Mouse (Mus musculus) yolk sac, embryonic 10.5 days (tissue): ENCODE data around the gene Ice1.

Experiments
- DNase-seq: peaks from one replicate; pipeline ENCODE4 v3.0.0-alpha.2; 2017; ENCODE audit warnings: low spot score

Ice1 gene

GRCm38 (mm10) chr13:70639639-70640038, 2.2 kb upstream of the Ice1 start:
- no peak for DNase-seq

GRCm38 (mm10) chr13:70637662-70638291, 343 bp upstream of the Ice1 start:
- DNase-seq, result peak; percentile 96

- DNase-seq, result no peak
Measured at GRCm38 (mm10) chr13:70636706-70637105, 728 bp downstream of the Ice1 start.

- no peak for DNase-seq
Measured at GRCm38 (mm10) chr13:70635591-70635990, 1.8 kb downstream of the Ice1 start.

DNA sequence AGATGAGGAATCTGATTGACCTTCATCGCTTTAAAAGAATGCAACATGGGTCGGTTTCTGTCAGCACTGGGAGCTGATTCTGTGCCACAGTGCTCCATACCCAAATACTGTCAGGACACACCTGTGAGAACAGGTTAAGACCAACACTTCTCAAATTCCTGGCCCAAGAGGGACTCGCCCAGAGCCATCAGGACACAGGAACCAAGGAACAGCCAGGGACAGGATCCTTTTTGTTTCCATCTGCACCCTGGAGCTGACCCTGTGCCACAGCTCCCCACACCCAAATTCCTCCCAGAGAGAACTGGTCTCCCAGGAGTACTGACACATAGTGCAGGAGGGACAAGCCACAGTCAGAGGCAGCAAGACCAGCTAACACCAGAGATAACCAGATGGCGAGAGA, 11.0 kb downstream of the Ice1 start:
- DNase-seq, result no peak

DNA sequence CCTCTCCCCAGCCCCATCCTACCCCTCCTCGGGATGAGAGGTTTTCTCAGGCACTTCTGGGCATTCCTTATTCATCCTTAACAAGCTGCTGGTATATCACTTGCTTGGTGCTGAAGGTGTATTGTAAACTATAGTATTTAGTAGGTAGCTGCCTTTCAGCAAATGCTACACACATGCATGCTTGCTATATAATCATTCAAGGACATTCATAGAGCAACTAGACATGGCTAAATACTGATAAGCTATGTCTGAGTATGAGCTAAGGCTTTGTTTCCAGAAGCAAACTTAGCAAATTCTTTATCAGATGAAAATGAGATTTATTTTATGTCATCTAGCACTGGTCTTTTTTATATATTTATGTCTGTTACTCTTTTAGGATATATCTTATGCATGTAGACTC, 11.8 kb downstream of the Ice1 start:
- no peak for DNase-seq

DNA sequence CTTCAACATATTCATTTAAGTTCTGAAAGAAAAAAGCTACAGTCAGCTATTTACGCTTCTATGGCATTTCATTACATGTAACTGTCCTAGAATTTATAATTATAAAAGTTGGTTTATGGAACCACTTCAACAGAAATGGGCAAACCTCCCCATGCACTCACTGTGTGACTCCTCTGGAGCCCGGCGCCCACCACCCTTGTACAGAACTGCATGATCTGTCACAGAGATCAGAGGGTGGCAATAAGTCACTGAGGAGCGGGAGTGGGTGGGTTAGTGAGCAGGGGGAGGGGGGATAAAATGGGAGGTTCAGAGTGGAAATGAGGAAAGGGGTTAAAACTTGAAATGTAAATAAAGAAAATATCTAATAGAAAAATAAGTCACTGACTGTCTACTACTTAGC, 13.0 kb downstream of the Ice1 start:
- no peak for DNase-seq

- DNase-seq, result no peak
Measured at GRCm38 (mm10) chr13:70622461-70623057, 14.9 kb downstream of the Ice1 start.

DNA sequence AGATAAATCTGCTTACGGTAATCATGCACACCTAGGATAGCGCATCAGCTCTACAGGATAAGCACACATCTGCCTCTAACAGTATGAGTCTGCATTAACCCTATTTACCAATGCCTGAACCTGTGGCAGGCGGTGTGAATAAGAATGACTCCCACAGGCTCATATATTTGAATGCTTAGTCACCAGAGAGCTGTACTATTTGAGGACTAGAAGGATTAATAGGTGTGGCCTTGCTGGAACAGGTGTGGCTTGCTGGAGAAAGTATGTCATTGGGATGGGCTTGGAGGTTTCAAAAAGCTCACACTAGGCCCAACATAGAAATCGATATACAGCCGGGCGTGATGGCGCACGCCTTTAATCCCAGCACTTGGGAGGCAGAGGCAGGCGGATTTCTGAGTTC, 15.9 kb downstream of the Ice1 start:
- DNase-seq, result no peak

GRCm38 (mm10) chr13:70612837-70613236, 24.6 kb downstream of the Ice1 start:
- no peak for DNase-seq

DNA sequence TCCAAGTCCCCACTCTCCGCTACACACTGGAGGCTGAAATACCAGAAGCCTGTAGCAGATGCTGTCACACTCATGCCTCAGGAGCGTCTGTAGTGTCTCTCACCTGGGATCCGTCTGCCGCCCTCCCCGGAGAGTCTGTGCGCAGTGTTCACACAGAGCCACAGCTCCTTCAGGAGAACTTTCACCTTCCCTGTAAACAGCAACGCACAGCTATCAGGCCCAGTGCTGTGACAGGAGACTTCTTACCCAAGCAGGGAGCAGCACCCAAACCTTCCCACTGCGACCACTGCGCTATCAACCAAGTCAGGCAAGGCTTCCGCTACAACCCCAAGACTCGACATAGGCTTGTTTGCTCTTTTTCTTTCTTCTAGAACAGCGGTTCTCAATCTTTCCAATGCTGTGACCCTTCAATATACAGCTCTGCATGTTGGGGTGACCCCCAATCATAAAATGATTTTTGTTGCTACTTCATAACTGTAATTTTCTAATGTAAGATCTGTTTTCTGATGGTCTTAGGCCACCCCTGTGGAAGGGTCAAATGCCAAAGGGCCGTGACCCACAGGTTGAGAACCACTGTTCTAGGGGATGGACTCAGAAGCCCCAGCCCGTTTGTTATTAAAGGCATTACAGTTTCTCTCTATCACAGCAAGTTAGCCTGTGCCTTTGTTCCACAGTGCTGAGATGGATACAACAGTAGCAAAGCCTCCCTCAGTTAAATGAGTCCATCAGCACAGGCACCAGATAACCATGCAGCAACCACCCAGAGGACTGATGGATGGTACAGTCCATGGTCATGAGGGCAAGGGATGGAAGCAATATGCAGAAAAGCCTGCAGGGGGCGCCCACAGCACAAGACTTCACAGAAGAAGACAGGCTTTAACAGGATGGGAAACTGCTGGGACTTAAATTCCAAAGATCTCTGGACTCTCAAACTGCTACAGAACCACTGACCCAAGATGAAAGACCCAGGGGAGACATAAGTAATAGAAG, 26.7 kb downstream of the Ice1 start:
- DNase-seq, result peak; percentile 43

DNA sequence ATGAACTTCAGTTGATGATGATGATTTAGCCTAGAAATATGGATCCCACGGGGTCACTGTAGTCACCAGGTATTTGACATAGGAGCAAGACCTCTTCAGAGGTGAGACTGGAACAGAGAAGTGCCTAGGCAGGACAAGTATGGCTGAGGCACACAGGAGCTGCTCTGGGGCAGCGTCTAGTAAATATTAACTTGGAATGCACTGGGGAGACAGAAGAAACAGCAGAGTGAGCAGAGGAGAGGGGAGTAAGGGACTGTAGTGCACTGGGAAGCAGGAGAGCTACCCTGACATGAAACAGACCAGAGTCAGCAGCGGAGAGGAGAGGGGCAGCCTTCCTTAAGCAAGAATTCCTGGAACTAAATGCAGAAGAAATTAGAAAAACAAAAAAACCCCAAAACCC, 27.8 kb downstream of the Ice1 start:
- peak; percentile 52 for DNase-seq

DNA sequence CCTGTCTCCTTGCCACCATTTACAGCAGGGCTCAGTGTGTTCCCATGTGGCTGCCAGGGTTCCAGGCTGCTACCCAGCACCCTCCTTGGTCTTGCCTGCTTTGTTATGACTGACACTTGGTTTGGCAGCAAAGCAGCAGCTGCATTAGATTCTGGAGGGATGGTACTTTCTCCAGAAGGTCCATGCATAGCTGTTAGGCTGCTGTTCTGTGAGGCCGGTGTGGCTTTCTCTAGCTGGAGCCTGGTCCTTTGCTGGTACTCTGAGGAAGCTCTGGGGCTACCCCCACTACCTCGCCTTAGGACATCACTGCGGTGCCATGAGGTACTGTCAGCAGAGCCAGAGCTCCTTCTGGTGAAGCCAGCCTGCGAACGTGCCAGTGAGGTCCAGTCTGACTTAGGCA, 32.1 kb downstream of the Ice1 start:
- no peak for DNase-seq

DNA sequence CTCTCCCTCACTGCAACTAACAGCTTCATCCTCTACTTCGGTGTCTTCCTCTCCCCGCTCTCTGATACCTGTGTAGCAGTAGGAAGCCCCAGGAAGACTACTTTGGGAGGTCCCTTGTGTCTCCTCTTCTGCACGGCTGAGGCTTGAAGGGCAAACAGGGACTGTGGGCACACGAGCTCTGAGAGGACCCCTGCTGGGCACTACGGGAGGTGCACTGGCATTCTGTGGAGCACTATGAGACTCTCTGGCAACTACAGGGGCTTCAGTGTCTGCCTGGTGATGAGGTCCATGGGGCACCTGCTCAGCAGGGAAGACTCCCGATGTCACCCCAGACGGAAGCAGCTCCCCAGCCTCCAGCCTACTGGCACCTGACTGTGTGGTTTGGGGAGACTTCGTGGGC, 32.7 kb downstream of the Ice1 start:
- no peak for DNase-seq

GRCm38 (mm10) chr13:70601566-70601965, 35.9 kb downstream of the Ice1 start:
- no peak for DNase-seq

DNA sequence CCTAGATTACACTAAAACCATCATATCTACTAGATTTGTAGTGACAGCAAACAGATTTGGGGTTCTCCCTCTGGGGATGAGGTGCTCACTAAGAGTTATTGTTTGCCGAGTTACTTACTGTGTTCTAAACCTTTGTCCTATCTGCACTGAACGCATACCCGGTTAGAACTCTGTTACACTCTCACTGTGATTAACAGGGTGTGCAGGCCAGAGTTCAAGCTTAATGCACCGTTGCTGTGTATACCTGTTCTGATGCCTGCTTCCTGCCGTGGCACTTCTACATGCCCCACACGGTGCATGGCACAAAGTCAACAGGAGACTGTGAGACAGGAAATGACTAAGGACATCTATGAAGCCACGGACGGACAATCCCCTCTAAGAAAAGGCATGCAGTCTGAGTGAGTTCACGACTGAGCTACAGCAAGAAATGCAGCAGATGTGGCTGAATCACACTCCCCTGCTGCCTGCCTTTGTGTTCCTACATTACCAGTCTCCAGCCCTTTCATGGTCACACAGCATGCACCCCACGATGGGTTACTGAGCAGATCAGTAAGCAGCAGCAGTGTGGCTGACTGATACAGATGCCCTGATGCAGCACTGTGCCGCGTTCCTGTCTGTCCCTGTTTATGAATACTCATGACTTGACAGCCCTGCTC, 37.3 kb downstream of the Ice1 start:
- DNase-seq, result no peak

- DNase-seq, result no peak
Measured at GRCm38 (mm10) chr13:70598941-70599340, 38.5 kb downstream of the Ice1 start.

GRCm38 (mm10) chr13:70596901-70597300, 40.5 kb downstream of the Ice1 start:
- no peak for DNase-seq

DNA sequence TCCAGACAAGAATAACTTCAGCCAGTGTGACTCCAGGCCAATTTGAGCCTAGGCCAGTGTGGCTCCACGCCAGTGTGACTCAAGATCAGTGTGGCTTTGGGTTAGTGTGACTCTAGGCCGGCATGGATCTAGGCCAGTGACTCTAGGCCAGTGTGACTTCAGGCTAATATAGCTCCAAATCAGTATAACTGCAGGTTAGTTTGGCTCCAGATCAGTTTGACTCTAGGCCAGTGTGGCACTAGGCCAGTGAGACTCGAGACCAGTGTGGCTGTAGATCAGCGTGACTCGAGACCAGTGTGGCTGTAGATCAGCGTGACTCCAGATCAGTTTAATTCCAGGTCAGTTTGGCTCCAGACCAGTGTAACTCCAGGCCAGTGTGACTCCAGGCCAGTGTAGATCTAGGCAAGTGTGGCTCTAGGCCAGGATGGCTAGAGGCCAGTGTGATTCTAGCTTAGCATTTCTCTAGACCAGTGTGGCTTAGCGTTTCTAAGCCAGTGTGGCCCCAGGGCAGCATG, 47.1 kb downstream of the Ice1 start:
- DNase-seq, result no peak

GRCm38 (mm10) chr13:70586969-70587368, 50.5 kb downstream of the Ice1 start:
- no peak for DNase-seq

DNA sequence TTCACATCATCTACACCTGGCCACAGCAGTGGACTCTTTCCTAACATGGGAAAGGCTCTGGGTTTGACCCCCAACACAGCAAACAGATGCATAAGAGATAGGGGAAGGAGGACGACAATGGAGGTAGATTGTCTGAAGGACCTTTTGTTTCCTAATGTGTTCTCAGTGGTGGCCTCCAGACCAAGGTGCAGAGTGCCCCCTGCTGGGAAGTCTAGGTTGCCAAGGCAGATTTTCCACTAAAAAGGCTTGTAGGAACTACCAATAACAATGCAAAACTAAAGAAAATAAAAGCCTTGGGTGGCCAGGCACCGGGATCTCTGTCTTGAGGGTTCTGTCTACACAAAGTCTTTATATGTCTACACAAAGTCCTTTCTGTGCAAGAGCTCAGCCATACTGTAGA, 54.9 kb downstream of the Ice1 start:
- DNase-seq, result peak; percentile 12

DNA sequence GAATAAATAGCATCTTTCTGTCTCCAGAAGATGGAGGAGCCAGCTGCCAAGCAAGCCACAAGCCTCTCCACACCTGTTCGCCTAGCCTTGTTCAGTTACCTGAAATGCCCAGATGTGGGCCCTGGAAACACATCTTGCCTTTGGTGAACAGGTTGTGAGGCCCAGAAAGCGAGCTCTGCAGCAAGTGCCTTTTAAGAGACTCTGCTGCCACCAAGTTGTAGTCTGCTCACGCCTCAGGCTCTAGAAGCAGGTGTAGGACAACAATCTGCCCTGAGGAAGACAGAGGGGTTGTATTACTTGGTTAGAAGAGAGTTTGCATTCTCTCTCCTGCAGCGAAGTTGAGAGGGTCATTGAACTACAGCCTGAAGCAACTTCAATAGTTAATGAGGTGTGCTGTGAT, 55.9 kb downstream of the Ice1 start:
- no peak for DNase-seq
